Mouse (Mus musculus) left cerebral cortex, postnatal 10 days (tissue): ENCODE measurements around the gene Gm49388. TPM values are rescaled to one million over a fixed set of nuclear protein-coding genes. Genes with fewer than 3 reads are reported as not detected.

Source experiments
- DNase-seq, 2 experiments: peaks; one replicate each; pipeline ENCODE4 v3.0.0; 2021 to 2022; ENCODE audit warnings: low spot score in 2 of 2, mixed read lengths in 1 of 2; ENCODE audit errors: extremely low spot score in 1 of 2
- intact Hi-C: fragments of 180-260 bp; cut with DNase I; formaldehyde crosslinking; loops from one replicate; pipeline ENCODE4 v1.15.1; 2025
- total RNA-seq, 2 experiments: library from RNA; stranded (reverse); gene quantifications; 2 replicates each; pipeline ENCODE4 v1.2.3; 2021

Gene Gm49388
- total RNA-seq: 1 to 10 TPM; 3.0 to 4.7 TPM

DNA sequence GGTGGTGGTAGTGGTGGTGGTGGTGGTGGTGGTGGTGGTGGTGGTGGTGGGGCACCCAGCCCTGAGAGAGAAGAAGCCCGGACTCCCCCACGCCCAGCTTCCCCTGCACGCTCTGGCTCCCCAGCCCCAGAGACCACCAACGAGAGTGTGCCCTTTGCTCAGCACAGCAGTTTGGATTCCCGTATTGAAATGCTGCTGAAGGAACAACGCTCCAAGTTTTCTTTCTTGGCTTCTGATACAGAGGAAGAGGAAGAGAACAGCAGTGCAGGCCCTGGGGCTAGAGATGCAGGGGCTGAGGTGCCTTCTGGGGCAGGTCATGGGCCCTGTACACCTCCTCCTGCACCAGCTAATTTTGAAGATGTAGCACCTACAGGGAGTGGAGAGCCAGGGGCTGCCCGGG lies at the start of gene Gm49388:
Gene Gm49388 (plus strand): TSS at position 301 of the 400 bp plus-strand sequence.
- intact Hi-C loops: loop anchor here (10.0 kb wide), 2 partner anchors 189 to 261 kb away; no protein-coding TSS in a partner anchor
- no peak for DNase-seq

DNA sequence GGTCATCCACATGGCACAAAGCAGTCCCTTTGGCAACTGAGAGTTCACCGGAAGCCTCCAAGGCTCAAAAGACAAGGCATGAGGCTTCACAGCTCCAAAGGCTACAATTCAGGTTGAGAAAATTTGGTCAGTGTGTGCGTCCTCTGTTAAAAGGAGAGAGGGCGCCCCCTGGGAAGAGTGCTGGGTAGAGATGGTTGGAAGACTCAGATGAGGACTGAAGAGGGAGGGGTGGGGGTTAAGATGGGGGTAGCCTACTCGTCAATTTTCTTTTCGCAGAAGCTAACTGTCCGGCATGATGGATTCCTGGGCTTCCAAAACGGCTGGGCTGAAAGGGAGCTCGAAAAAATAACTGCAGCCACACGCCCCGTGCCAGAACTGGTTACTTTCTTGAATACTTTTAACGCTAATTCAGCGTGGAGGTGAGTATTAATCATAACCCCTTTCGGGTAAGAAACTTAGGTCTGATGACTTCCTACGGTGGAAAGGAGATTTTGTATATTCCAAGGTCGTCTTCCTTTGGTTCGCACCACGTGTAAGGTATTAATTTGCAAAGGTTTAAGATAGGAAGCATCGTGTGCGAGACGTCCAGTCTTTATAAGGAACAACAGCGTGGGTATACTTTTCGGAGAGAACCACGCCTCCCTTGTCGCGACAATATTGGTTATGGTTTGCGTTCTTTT lies 40.9 kb upstream of the Gm49388 start, which contains the start of gene Fbxl19:
Gene Fbxl19 (plus strand): TSS at position 178 of the 680 bp plus-strand sequence.
- intact Hi-C loops: loop anchor here (5.0 kb wide), 2 partner anchors 67 to 87 kb away; no protein-coding TSS in a partner anchor
- DNase-seq: peak; percentile 68 to 85

DNA sequence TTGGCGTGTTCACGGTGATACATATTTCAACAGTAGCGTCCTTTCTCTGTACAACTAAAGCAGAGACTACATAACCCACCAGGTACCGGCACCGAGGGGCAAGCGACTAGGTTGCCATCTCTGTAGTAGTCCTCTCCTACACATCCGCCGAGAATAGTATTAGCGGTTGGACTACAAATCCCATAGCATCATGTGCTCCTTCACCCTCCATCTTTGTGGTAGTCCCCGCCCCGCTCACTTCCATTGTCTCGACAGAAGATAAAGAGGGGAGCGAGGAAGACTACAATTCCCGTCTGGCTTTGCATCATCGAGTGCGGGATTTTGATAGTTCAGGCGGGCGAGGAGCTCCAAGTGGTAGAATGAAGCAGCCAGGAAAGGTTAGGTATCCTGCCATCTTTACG lies 40.2 kb upstream of the Gm49388 start:
- DNase-seq: peak; percentile 95 to 97
- intact Hi-C loops: loop anchor here (5.0 kb wide), 1 partner anchor 68 kb away; no protein-coding TSS in a partner anchor

GRCm38 (mm10) chr7:127745652-127746493 lies 39.5 kb upstream of the Gm49388 start:
- peak; percentile 96 to 98 for DNase-seq

DNA sequence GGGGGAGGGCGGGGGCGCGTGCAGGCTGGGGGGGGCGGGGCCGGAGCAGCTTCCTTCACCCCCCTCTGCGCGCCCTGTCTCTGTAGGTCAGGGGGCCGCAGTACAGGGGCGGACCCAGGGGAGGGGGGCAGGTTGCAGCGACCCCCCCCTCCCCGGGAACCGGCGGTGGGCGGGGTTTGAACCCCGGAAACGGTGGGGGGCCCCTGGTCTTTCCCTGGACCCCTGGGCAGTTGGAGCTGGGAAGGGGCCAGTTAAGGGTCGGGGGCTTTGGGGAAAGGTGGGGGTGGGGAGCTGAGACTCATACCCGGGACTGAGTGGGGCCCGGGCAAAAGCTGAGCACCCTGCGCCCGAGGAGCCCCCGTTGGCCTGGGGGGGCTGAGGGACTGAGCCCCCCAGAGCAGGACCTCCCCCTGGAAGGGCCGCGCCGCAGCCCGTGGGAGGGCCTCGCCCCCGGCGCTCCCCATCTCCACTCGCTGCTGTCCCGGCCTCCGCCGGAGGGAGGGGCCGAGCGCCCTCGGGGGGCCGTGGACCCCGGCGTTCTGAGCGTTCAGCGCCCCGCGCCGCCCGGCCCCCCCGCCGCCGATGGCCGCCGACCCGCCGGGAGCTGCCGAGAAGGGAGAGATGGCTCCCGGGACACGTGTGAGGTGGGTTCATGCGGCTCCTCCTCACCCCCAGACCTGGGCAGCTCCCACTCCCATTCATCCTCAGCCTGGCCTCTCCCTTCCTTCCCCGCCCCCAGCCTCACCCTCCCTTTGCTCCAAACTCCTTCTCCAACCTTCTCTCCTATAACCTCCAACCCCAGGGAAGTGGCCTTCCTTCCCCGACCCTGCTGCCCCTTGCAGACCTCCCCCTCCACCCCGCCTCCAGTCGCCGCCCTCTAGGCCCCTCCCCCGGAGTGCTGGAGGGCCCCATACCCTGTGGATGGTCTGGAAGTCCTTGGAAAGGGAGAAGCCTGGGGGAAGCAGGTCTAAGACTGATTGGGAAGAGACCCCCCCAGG lies 38.6 kb upstream of the Gm49388 start:
- intact Hi-C loops: loop anchor here (5.0 kb wide), 1 partner anchor 69 kb away; no protein-coding TSS in a partner anchor
- DNase-seq: peak in 1 of 2 experiments; percentile 77

More at GRCm38 (mm10) chr7:127745652-127746493, 39.5 kb upstream of the Gm49388 start:
- intact Hi-C loops: loop anchor here (5.0 kb wide), 1 partner anchor 69 kb away; no protein-coding TSS in a partner anchor

DNA sequence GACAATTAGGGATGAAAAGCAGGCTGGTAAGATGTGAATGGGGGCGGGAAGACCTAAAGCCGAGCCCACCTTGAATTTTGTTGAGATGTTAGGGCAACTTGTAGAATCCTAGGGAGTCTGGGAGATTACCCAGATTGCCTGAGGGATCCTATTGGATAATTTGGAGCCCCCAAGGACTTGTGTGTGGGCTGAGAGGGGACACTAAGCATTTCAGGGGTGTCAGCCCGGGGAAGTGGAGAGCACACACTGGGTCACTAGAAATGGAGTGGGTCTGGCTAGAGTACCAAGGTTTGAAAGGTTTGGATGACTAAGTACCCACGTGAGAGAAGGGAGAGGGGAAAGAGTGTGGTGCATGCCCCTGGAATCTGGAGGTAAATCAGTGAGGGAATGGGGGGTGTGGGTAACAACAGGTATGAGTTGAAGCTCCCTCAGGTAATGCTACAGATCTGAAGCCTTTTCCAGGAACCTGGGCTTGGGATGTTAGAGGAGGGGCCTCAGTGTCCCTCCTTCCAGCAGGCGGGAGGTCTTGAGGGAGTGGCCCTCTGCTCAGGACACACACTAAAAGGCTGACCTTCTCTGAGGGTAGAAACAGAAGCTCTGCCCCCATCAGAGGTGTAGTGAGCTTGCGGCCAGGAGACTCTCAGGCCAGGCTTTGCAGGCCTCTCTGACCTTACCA lies 37.7 kb upstream of the Gm49388 start:
- DNase-seq: no peak
- intact Hi-C loops: loop anchor here (5.0 kb wide), 1 partner anchor 70 kb away; no protein-coding TSS in a partner anchor

- intact Hi-C loops: loop anchor here (5.0 kb wide), 1 partner anchor 71 kb away; no protein-coding TSS in a partner anchor
- peak in 1 of 2 experiments; percentile 51 for DNase-seq
These were observed 37.2 kb upstream of the Gm49388 start for GRCm38 (mm10) chr7:127748235-127748560.

- intact Hi-C loops: no loop called here
These were observed 35.0 kb upstream of the Gm49388 start for GRCm38 (mm10) chr7:127750131-127751127.

GRCm38 (mm10) chr7:127751619-127752018 lies 33.8 kb upstream of the Gm49388 start:
- DNase-seq: no peak
- intact Hi-C loops: no loop called here

More at GRCm38 (mm10) chr7:127750131-127751127, 35.0 kb upstream of the Gm49388 start:
- DNase-seq: peak in 1 of 2 experiments; percentile 57

GRCm38 (mm10) chr7:127752069-127752468 lies 33.3 kb upstream of the Gm49388 start:
- intact Hi-C loops: no loop called here
- DNase-seq: peak in 1 of 2 experiments; percentile 42

DNA sequence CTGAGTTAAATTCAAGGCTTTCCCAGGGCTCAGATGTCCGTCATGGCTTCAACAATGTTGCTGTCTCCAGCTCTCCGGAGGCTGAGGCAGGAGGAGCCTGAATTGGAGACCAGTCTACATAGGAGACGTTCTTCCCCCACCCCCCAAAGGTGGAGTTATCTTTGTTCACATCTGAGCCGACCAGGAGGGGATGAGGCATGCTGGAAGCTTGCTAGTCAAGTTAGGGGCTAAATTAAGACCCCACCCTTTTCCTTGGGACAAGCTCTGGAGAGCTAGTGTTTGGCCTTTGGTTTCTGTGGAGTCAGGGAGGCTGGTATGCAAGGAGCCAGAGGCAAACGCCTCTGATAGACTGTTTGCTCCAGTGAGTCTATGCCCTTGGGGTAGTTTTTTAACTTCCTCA lies 32.2 kb upstream of the Gm49388 start:
- no peak for DNase-seq
- intact Hi-C loops: no loop called here

GRCm38 (mm10) chr7:127753741-127754140 lies 31.7 kb upstream of the Gm49388 start:
- intact Hi-C loops: no loop called here
- DNase-seq: no peak

DNA sequence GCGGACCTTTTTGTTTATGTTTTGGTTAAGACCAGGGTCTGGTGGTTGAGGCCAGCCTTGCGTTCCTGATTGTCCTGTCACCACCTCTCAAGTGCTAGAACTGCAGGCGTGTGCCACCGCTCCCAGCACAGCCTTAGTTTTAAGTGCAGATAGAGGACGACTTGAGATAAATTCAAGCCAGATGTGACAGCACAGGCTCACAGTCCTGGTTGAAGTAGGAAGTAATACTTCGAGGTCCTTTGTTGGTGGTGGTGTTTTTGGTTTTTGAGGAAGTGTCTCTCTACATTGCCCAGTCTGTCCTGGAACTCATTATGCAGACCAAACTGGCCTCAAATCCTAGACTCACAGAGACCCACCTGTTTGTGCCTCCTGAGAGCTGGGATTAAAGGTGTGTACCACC lies 25.7 kb upstream of the Gm49388 start:
- DNase-seq: no peak
- intact Hi-C loops: no loop called here

DNA sequence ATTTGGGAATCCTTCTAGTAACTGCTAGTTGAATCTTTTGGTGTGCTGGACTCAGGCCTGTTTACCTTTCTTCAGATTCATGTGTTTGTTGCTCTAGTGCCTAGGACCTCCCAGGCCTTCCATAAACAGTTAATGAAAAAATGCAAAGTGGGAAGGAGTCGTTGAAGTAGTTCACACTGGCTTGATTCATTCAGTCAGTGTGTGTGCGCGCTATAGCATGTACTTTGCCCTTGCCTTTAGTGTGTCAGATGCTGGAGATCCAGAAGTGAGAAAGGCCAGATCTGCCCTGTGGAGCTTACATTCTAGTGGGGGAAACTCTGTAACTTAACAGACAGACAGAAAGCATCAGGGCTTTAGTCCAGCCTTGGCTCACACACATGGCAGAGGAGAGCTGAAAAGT lies 24.9 kb upstream of the Gm49388 start:
- intact Hi-C loops: no loop called here
- DNase-seq: no peak

DNA sequence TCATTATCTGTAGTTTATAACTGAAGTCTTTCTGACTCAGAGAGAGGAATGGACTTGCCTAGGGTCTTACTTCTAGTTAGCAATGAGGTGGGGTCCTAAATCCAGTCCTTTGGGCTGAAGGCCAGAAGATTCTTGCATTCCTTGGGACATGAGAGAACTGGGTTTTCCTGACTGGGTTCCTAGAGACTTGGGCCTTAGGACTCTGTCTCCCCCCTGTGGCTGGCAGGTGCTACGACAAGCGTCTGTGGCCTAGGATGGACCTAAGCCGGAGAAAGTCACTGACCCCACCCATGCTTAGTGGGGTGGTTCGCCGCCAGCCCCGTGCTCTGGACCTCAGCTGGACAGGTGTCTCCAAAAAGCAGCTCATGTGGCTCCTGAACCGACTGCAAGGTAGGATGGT lies 24.4 kb upstream of the Gm49388 start:
- peak in 1 of 2 experiments; percentile 73 for DNase-seq
- intact Hi-C loops: no loop called here

DNA sequence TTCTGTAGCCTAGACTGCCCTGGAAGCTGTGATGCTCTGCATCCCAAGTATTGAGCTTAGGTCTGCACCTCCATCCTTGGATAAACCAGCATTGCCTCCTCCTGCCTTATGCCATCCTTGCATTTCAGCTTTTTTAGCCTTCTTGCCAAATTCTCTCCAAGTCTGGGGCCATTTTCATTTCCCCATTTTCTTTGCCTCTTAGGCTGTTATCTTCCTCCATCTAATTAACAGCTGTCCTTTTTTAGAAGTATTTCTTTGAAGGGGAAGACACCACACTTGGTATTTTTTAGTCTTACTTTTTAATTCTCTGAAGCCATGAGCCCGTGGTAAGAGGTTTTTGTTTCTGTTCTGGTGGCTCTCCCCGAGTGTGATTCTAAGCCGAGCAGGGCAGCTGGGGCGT lies 21.8 kb upstream of the Gm49388 start:
- DNase-seq: no peak
- intact Hi-C loops: no loop called here

GRCm38 (mm10) chr7:127765756-127766155 lies 19.7 kb upstream of the Gm49388 start:
- no peak for DNase-seq
- intact Hi-C loops: no loop called here
